Mouse (Mus musculus) spleen, postnatal 10 days (tissue): ENCODE measurements around the gene Csrp1.

Experiments
- DNase-seq, 2 experiments: peaks; one replicate each; pipeline ENCODE4 v3.0.0; 2021 to 2022; ENCODE audit warnings: low spot score in 2 of 2

Csrp1 gene

DNA sequence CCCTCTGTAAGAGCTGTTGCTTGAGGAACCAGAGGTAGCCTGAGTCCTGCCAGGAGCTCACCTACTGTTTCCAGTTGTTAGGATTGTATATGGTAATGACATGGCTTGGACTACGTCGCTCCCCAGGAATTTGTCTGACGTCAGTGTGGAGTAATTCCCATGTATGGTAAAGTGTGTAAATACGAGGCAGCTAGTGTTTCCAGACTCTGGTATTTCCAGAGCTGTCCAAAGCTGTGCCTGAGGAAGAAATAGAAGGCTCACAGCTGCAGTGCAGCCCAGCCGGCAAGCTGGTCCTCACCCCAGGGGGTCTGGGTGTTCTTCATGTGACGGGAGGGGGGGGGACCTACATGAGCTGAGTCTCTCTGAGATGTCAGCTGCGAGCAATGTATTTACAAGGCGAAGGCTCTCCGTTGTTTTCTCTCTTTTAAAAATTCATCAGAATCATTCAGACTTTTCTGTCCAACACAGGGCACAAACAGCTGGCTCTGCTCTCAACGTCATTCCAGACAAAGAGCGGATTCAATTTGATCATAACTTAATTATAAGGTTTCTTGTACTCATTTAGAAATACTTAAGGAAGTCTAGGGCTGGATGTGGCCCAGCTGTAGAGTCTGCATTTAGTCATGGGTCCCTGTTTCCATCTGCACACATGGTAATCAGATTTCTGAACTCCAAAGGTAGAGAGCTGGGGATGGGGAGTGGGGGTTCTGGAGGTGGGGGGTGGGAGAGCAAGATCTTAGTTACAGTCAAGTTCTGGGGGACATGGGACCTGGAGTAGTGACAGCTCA is 12.2 kb downstream of the Csrp1 start:
- no peak for DNase-seq

DNA sequence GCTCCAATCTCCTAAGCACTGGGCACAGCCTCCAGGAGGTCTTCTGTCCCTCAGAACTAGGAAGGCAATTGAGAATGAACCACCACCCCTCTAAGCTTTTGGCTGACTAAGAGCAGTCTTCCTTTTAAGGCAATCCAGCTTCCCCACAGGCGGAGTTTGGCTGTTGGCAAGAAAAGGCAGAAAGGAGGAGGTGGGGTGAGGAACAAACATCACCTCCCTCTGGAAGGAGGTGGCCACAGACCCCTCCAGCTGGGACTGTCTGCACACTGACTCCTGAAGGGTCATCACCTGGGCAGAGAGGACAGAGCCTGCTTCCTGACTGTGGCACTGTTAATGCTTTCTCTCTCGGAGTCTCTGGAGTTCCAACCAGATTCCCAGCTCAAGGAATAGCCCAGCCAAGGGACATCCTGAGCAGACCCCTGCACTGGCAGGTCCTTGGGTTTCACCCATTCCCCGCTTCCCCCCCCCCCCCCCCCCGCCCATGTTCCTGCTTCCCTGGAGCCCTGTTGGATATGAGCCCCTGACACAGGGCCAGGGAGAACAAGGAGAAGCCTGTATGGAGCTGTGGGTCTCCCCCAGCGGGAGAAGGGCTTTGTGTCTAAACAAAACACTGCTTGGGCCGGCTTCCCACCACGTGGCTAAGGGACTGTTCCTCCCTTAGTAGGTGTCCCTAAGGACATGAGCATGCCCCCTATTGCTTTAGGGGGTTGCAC is 14.5 kb downstream of the Csrp1 start:
- no peak for DNase-seq

DNA sequence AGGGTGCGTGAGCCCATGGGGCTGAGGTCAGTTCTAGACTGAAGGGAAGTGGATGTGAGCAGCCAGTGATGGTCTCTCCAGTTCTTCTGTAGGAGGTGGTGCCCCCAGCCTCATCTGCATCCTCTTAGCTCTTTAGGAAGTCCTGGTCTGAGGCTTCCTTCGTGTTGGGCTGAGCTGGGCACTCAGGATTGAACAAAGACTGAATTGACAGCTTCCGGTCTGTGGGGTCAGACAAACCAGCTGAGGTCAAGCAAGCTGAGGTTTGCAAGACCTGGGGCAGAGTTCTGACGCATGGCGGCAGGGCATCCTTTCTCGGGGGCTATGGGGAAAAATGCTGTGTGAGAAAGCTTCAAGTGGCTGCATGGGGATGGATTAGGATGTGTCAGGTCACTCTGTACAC is 15.6 kb downstream of the Csrp1 start:
- DNase-seq = no peak

DNA sequence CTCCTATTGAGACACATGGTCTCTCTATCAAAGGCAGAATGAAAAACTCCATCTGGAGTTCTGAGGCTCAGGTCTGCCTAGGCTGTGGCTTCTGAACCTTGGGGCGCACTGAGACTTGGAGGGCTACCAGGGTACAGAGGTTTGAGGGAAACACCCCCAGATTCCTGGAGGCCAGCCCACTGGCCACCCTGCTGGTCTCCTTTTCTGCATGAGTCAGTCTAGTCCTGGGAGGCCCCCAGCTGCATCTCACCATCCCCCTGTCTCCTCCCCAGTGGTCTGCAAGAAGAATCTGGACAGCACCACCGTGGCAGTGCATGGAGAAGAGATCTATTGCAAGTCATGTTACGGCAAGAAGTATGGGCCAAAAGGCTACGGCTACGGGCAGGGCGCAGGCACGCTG is 25.1 kb downstream of the Csrp1 start:
- no peak for DNase-seq

DNA sequence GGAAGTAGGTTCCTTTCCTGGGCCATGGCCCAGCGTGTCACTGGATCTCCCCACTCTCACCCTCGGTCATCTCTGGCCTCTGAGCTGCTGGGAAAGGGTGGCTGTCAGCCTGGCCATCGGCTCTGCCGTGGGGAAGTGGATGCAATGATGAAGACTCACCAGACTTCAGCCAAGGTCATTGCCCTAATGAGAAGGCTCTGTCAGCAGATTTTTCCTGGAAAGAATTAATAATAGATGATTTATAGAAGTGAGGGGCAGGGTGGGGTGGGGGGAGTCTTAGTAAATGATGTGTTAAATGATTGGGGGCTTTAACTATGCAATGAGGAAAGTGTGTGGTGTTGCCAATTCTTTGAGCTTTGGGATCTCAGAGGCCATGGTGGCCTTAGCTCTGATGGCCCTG is 26.4 kb downstream of the Csrp1 start:
- DNase-seq = no peak

DNA sequence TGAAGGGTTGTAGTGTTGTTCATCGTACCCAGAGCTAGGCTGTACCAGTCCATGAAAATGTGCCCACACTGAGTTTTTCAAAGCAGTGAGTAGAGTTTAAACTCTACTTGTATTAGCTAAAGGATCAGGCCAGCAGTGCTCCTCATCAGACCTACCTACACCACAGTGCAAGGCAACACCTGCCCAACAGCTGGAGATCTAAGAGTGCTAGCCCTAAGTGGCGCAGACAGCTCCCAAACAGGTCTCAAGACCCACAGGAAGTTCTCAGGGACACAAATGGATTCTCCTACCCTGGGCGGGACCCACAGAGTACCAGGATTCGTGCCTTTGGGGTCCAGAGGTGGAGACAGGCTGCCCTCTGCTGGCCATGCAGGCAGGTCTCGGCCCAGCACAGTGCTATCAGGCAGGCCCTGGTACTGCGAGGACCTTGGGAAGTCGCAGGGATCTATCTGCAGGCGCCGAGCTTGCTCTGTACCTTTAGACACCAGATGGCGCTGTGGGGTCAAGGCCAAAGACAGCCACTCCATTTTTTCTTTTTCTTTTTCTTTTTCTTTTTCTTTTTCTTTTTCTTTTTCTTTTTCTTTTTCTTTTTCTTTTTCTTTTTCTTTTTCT is 33.0 kb downstream of the Csrp1 start:
- peak; percentile 73 to 91 for DNase-seq

DNA sequence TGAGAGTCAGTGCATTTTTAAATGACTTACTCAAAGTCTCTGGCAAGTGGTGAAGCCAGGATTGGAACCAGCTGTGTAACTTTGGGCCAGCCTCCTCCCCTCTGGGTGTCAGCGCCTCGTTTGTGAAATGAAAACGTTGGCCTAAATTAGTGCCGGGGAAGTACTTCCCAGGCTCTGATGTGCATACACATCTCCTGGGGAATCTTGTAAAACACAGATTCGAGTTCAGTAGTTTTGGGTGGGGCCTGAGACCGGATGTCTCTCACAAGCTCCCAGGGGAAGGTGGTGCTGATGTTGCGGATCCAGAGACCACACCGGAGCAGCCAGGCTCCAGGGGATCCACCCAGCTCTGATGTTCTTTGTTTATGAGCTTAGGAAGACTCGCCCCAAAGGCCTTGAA is 35.4 kb downstream of the Csrp1 start:
- DNase-seq = no peak

DNA sequence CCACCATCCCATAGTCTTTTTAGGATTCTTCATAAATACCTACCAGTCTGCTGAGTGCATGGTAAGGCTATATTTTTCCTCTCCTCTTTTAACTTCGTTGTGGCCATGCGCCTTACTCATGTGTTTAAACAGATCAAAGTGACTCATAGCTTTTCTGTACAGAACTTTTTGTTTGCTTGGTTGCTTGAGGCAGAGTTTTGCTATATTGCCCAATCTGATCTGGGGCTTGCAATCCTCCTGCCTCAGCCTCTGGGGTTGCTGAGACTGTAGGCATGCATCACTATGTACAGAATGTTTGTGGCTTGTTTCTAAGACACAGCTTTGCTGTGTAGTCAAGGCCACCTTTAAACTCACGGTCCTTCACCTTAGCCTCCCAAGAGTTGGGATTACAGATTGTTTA is 36.1 kb downstream of the Csrp1 start:
- DNase-seq = no peak

DNA sequence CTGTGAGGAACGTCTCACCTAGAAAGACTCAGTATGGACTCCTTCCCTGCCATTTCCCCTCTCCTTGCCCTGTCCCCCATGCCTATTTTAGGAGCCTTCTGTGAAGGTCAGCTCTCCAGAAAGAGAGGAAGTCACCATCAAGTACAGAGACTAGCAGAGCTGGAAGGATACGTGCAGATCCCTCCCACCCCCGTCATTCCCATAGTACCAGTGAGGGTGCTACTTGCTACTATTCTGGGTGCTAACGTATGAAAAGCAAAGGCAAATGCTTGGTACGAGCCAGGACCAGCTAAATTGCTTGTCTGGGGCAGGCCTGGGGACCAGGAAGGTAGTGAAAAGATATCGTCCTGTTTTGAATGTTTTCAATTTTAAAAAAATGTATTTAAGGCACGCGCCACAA is 37.4 kb downstream of the Csrp1 start:
- no peak for DNase-seq

DNA sequence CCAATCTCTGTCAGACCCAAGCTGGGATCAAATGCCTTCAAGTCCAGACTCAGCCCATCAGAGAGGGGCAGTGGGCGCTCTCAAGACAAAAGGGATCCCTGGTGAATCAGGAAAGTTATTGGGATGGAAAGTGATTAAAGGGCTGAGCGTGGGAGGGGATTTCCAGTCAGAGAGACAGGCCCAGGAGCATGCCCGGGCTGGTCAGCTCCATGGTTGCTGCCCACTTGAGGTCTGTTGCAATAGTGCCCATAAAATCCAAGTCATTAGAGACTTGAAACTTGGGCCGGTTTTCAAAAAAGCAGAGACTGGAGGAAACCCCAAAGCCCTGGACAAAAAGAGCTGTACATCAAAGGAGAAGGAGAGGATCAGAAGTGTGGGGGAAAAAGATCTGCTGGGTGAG is 39.8 kb downstream of the Csrp1 start:
- no peak for DNase-seq

DNA sequence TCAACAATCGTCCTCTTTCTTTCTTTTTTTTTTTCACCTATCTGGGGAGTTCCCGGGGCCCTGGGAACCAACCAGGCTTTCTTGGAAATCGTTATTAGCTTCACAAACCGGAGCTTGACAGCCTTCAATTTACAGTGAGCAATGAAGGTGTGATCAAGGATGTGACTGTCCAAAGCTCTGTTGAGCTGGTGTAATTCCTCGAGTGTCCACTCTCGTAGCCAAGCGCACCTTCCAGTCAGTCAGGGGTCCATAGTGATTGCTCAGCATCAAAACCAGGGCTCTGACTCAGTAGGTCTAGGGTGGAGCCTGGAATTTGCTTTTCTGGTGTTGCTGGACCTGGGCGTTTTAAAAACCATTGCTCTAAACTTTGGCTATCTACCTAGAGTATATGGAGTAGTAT is 40.4 kb downstream of the Csrp1 start:
- DNase-seq = no peak

DNA sequence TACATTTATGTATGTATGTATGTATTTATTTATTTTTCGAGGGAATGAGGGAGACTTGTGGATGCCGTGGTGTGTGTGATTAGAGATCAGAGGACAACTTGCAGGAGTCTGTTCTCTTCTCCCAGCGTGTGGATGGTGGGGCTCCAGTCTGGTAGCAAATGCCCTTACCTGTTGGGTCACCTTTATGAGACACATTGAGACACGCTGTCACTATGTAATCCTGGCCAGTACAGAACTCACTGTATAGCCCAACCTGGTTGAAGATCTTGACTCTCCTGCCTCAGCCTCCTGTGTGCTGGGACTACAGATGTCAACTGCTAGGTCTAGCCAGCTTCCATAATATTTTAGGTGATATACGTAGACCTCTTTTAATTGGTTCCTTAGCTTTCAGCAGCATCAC is 41.9 kb downstream of the Csrp1 start:
- no peak for DNase-seq

DNA sequence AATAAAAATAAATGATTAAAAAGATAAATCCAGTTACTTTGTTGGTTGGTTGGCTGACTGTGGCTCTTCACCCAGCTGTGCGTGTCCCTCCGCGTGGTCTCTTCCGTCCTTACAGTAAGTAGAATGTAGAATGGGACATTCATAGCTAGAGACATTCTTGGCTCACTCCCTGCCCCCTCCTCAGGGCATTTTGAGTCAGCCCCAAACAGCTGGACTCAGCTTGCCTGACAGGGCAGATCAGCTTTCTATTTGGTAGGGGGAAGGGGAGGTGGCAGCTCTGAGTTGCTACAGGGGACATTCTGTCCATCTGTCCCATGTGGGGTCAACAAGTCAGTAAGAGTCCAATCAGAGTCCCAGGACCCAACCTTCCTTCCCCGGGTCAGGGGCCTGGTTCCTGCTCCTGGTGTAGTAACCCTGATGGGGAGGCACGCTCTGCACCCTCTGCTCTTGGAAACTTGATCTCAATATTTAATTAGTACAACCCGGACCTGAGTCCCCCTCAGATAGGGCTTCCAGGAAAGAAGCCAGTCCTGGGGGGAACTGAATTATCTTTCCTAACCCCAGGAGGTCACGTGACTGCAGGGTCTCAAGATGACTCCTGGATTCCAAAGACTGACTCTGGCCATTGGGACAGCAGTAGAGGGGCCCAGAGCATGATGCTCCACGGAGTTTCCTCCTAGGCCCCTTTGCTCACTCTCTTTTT is 43.8 kb downstream of the Csrp1 start:
- no peak for DNase-seq

DNA sequence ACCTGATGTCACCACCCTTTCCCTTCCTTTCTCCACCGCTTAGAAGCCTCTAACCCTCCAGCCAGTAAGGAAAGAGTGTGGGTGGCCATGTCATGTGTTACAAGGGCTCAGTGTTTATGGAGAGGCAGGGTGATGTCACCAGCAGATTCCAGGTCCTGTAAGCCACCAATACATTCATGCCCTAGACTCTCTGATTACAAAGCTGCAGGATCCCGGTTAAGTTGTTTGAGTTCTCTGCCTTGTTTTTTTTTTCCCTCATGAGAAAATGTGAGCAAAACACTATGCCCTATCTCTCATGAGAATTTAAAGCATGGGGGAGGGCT is 44.3 kb downstream of the Csrp1 start:
- no peak for DNase-seq

DNA sequence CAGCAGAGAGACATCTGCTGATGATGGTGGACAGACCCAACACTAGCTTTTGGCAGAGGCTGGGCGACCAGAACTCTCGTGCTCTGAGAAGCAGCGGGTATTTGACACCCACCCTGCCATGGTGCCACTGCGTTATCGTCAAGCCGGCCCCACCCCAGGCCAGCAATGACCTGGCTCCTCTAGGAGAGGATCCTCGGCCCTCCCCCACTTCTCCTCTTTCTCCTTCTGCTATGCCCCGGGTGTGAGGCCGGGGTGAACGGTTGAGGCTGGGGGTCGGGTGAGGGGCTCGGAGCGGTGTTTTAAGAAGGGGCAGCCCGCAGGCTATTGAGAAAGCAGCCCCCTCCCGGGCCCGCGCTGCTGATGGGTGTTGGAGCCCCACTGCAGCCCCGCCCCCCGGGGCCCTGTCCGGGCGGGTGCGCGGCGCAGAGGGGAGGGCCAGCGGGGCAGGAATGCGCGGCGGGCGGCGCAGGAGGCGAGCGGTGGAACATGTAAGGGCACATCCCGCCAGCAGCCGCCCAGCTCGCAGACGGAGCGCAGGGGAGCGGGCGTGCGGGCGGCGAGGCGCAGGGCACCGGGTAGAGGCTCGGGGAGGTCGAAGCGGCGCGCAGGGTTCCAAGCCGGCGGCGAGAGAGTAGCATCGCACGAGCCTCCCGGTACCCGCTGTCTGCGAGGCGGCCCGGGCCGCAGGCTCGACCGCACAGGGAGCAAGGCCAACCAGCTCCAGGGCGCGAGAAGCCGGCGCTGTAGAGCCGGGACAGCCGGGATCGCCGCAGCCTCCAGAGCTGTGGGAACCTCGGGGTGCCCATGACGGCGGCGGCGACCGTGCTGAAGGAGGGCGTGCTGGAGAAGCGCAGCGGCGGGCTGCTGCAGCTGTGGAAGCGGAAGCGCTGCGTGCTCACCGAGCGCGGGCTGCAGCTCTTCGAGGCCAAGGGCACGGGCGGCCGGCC is 46.1 kb downstream of the Csrp1 start, which contains the start of gene Phlda3:
TSS of gene Phlda3 (plus strand) at position 475 of the 947 bp plus-strand sequence.
- peak; percentile 26 to 52 for DNase-seq

DNA sequence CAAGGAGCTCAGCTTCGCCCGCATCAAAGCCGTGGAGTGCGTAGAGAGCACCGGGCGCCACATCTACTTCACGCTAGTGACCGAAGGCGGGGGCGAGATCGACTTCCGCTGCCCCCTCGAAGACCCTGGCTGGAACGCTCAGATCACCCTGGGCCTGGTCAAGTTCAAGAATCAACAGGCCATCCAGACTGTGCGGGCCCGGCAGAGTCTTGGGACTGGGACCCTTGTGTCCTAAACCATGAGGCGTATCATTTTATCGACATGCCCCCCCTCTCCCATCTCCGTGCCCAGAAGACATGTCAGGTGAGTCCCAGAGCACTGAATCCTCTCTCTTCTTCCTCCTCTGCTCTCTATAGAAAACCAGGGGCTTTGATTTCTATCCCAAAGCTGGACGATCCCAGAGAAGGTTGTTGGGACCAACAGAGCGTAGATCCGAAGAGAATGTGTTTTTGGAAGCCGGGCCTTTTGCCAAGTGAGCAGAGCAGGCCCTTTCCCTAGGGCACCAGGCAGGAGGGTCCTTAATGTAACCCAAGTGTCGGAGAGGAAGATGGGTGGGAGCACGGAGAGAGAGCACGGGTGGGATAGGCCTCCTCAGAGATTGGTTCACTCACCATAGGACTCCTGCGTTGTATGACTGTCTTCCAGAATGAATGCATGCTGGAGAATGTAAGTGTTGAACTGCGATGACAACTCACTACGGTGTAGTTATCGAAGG is 46.9 kb downstream of the Csrp1 start:
- no peak for DNase-seq

DNA sequence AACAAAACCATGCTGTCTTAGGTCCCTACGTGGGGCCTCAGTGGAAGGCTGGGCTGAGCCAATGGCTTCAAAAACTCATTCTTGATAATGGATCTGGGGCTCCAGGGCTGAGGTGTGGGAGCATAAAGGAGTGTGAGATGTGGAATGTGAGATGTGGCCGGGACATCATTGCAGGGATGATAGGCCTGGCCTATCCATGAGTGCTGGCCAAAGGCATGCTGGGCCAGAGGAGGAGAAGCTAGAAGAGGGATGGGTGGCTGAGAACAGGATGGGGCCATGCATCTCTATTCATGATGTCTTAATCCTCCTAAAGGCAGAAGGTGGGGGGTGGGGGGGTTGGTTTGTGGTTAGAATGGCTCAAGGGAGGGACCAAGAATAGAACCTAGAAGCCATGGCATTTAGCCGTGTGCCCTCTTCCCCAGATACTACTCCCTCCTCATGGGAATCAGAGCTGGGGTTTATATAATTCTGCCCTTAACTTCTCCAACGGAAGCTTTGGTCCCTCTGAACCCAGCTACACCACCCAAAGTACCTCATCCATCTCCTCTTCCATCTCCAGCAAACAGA is 47.5 kb downstream of the Csrp1 start:
- no peak for DNase-seq

DNA sequence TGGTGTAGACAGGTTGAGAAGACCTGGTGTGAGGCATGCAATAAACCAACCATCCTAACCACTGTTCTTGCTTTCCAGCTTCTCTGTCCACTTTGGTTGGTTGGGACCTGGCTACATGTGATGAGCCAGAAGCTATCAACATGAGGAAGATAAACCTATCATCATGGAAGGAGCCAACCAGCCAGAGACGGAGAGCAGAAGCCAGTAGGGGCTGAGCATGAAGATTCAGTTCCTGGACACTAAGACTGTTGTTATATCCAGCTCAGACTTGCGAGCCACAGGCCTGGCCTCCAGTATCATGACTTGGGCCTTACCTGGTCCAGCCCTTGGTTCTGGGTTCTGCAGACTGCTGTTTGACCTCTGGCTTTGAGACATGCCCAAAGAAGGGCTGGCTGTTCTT is 48.5 kb downstream of the Csrp1 start:
- DNase-seq = no peak

DNA sequence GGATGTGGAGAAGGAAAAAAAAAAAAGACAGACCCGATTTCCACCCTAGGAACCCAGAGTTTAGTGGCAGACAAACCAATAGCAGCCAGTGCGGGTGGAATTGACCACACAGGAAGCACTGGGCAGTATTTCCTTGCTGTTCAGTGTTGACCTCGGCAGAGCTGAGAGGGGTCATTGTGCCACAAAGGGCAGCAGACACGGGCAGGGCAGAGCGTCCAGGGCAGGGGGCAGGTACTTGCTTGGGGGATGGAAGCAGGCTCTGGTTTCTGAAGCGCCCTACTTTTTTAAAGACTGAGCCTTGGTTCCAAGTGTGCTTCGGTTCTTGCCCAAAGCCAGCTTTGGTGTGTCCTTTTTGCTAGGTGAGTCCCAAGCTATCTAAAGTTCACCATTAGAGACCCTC is 50.4 kb downstream of the Csrp1 start:
- no peak for DNase-seq

DNA sequence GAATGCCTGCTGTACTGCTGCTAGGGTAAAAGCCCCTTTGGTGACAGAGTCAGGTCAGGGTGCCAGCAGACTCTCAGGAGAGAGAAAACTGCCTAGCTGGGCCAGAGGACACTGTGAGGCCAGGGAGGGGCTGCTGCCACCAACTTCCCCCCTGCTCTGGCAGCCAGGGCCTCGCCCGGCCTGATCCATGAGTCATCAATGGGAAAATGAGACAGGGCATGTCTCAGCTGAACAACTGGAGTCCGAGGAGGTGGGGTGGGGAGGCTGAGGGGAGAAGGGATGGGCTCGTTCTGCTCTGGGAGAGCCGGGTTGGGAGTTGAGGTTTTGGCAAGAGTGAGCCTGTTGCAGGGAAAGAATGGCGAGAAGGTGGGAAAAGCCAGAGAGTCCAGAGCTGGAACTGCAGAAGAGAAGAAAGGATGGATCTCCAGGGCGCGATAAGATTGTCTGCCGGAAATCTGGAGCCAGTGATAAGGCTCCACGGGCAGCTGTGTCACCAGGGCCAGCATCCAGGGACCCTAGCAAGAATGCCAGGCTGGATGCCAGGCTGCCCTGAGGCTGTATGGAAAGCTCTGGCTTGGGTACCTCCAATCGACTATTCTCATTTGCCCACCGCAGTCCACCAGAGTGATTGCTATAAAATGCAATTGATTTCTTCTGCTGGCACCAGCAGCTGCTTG is 51.2 kb downstream of the Csrp1 start:
- DNase-seq = no peak
